Mouse (Mus musculus) liver, adult 2 months (tissue): ENCODE data around the gene Cse1l. TPM values are rescaled to one million over a fixed set of nuclear protein-coding genes. Genes with fewer than 3 reads are reported as not detected.

Experiments
- DNase-seq: peaks from one replicate; pipeline ENCODE4 v3.0.0-alpha.2; 2011; ENCODE audit warnings: low read depth, low spot score; ENCODE audit errors: extremely low read depth
- H3K27ac ChIP-seq: fragments of 200-500 bp; replicated peaks from 2 replicates; pipeline ENCODE4 v1.5.1; 2012; ENCODE audit warnings: low read depth, mild to moderate bottlenecking, control low read depth, inconsistent platforms, low read length; ENCODE audit not compliant: insufficient read depth
- H3K27me3 ChIP-seq: fragments of 200-500 bp; 2 replicates; pipeline ENCODE4 v1.6.1; 2012; ENCODE audit warnings: mild to moderate bottlenecking, moderate library complexity, low read length, inconsistent platforms; ENCODE audit not compliant: control insufficient read depth, insufficient read depth
- H3K36me3 ChIP-seq: fragments of 200-500 bp; 2 replicates; pipeline ENCODE4 v1.6.1; 2012; ENCODE audit warnings: low read length, inconsistent platforms; ENCODE audit not compliant: control insufficient read depth, insufficient read depth
- H3K4me1 ChIP-seq: fragments of 200-500 bp; 2 replicates; pipeline ENCODE4 v1.6.1; 2011; ENCODE audit warnings: low read length; ENCODE audit not compliant: control insufficient read depth, insufficient read depth
- H3K4me3 ChIP-seq: fragments of 200-500 bp; 2 replicates; pipeline ENCODE4 v1.5.1; 2011; ENCODE audit warnings: low read depth, mild to moderate bottlenecking, control low read depth, low read length, moderate library complexity; ENCODE audit not compliant: insufficient read depth
- H3K79me2 ChIP-seq: fragments of 200-500 bp; 2 replicates; pipeline ENCODE4 v1.6.1; 2012; ENCODE audit warnings: inconsistent platforms, mild to moderate bottlenecking, low read length, moderate library complexity; ENCODE audit not compliant: control insufficient read depth, insufficient read depth
- H3K9ac ChIP-seq: fragments of 200-500 bp; 2 replicates; pipeline ENCODE4 v1.6.1; 2012; ENCODE audit warnings: low read depth, mild to moderate bottlenecking, control low read depth, inconsistent platforms, low read length
- CTCF ChIP-seq: fragments of 200-500 bp; IDR thresholded peaks from 2 replicates; pipeline ENCODE4 v1.5.1; 2011; ENCODE audit warnings: low read depth, low read length, control low read depth
- POLR2A ChIP-seq: fragments of 200-500 bp; IDR thresholded peaks from 2 replicates; pipeline ENCODE4 v1.6.1; 2011; ENCODE audit warnings: low read length, control low read depth; ENCODE audit not compliant: insufficient read depth; ENCODE audit errors: extremely low read depth
- WGBS: fragments of 180-500 bp; shearing (Covaris S2); methylation state at CpG from one replicate; pipeline ENCODE4 v1.1.7; 2018; 5-methylcytosine and 5-hydroxymethylcytosine counted together
- polyA plus RNA-seq: library from polyadenylated mRNA; depleted of rRNA; stranded (reverse); fragments of >200 nt; gene quantifications from 2 replicates; pipeline ENCODE4 v1.2.3, GENCODE M21; 2012; rRNA removed
- total RNA-seq: library from RNA; depleted of rRNA; stranded (reverse); fragments of >200 nt; gene quantifications from 2 replicates; pipeline ENCODE4 v1.2.3, GENCODE M21; 2014; rRNA removed

Cse1l gene
- total and polyA plus RNA-seq, 2 experiments = 10.7 to 29.7 TPM

DNA sequence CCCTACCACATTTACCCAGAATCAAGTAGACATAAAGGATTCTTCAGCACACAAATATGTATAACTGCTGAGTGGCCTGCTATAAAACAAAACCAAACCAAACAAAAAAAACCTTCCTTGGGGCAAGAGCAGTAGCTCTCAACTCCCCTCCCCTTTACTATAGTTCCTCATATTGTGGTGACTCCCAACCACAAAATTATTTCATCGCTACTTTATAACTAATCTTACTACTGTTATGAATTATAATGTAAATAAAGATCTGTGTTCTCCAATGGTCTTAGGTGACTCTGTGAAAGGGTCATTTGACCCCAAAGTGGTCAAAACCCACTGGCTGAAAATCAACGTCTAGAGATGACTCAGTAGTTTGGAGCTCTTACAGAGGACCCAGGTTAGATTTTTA is 74.3 kb downstream of the Cse1l start:
- TF ChIP-seq POLR2A (no peak), CTCF (no peak)
- 62% methylated on average over 2 of the region's 2 CpGs for WGBS

DNA sequence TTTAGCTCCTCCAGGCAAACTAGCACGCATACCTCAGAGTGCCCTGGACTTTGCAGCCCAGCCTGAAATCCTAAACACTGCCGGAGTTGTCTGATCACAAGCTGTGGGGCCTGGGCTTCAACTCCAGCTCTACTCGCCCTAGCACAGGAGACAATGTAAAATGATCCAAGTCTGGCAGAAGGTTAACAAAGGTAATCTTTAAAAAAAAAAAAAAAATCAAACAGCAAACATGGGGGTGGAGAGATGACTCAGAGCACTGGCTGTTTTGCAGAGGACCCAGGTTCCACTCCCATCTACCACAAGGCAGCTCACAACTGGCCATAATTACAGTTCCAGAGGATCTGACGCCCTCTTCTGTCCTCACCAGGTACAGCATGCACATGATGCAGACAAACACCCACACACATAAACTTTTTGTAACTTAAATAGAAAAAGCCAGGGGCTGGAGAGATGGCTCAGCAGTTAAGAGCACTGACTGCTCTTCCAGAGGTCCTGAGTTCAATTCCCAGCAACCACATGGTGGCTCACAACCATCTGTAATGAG is 77.6 kb downstream of the Cse1l start:
- Histone ChIP-seq H3K27ac (peak overlapping the region; percentile 14), H3K36me3 (no peaks in the 10 kb centered on the region), H3K9ac (no peak overlapping the region), H3K27me3 (no peaks in the 10 kb centered on the region), H3K79me2 (peaks cover 32% of the 10 kb centered on the region), H3K4me1 (peaks cover 11% of the 10 kb centered on the region), H3K4me3 (no peak overlapping the region)
- TF ChIP-seq POLR2A (no peak), CTCF (peak; percentile 48; the same call in 1 of the 2 replicates)
- peak; percentile 95 for DNase-seq
- WGBS = 35% methylated on average over 4 of the region's 4 CpGs

More for the DNA sequence above, 74.3 kb downstream of the Cse1l start:
- Histone ChIP-seq H3K4me1 (peaks cover 32% of the 10 kb centered on the region), H3K27ac (no peak overlapping the region), H3K9ac (no peak overlapping the region), H3K4me3 (no peak overlapping the region), H3K36me3 (no peaks in the 10 kb centered on the region), H3K27me3 (no peaks in the 10 kb centered on the region), H3K79me2 (peaks cover 28% of the 10 kb centered on the region)
- no peak for DNase-seq

DNA sequence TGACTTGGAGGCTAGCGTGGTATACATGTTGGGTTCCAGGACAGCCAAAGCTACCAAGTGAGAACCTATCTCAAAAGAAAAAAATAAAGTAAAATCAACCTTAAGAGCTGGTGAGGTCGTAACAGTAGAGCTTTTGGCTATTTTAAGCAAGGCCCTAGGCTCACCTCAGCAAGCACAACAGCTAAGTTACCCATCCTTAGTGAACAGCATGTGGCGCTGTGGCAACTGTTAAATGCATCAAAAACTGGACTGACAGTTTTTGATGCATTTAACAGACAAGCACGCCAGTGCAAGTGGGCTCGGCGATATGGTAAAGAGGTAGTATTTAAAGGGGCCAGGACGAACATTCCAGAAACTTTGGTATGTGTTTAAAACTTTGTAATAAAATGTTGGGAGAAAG is 85.0 kb downstream of the Cse1l start:
- H3K4me1 ChIP-seq = peaks cover 30% of the 10 kb centered on the region
- H3K4me3 ChIP-seq = no peak overlapping the region
- H3K36me3 ChIP-seq = no peaks in the 10 kb centered on the region
- 0 out of 2 replicates have a peak overlapping the region, but pooled peaks have one; percentile 1 for H3K27ac ChIP-seq
- no peak for DNase-seq
- peaks cover 56% of the 10 kb centered on the region for H3K79me2 ChIP-seq
- TF ChIP-seq POLR2A (no peak), CTCF (no peak)
- WGBS = 71% methylated on average over 7 of the region's 7 CpGs
- no peak overlapping the region for H3K9ac ChIP-seq
- H3K27me3 ChIP-seq = no peaks in the 10 kb centered on the region

DNA sequence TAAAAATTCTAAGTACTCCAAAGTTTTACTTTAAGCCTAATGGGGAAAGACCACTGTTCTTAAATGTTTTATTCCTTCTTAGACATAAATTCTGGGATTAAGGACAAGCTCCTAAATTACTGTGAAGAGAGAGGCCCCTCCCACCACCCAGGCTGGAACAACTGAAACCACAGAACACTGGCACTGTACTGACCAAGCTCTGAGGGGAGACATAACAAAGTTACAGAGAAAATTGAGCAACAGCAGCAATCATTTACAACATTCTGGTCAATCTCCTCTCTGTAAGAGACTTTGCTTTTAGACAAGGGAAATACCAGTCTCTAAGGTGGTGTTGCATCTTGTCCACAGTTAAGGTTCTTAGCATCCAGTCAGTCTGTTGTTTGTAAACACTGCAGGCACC is 86.1 kb downstream of the Cse1l start:
- Histone ChIP-seq H3K4me3 (no peak overlapping the region), H3K79me2 (peaks cover 52% of the 10 kb centered on the region), H3K27me3 (no peaks in the 10 kb centered on the region), H3K27ac (peak overlapping the region; percentile 92), H3K9ac (0 out of 2 replicates have a peak overlapping the region, but pooled peaks have one; percentile 44), H3K36me3 (no peaks in the 10 kb centered on the region), H3K4me1 (peaks cover 32% of the 10 kb centered on the region)
- peak; percentile 91 for DNase-seq
- no peak for TF ChIP-seq POLR2A
- TF ChIP-seq CTCF = no peak

DNA sequence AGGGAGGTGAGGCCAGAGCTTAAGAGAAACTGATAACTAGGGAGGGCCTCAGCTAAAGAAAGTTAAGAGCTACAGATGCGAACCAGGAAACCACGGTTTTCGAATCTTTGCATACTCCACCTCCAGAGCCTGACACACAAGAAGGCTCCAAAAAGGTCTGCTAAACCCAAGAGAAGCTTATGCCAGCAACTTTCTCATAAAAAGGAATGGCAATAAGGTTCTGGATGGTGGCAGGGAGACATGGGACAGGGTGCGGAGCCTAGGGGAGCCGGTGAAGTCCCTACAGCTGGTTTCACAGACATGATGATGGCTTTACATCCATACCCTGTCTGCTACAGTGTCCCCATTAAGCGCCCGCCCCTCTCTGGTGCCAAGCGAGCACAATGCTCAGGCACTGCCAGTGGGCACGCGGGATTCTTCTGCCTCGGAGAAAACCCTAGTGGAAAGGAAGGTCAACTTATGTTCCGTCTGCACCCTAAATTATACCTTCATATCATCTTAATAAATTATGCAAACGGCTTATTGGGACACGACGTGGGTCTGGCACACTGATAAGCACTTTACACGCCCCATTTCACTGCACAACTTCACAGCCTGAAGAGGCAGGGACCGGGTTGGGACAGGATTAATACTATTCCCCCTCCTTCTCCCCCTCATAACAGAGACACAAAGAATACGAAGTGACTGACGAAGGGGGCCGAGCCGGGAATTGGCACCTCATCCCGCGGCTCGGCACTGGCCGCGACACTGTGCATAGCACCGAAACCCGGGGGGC is 89.4 kb downstream of the Cse1l start:
- Histone ChIP-seq H3K79me2 (peaks cover 29% of the 10 kb centered on the region), H3K27ac (peak overlapping the region; percentile 78), H3K36me3 (no peaks in the 10 kb centered on the region), H3K4me3 (peak overlapping the region; percentile 80), H3K27me3 (no peaks in the 10 kb centered on the region), H3K4me1 (peaks cover 25% of the 10 kb centered on the region), H3K9ac (peak overlapping the region; percentile 91)
- TF ChIP-seq CTCF (no peak), POLR2A (no peak)
- DNase-seq = peak; percentile 50
- under 1% methylated on average over 28 of the region's 28 CpGs for WGBS

Other genes with a start within 250 kb of the Cse1l start
- 2.0 and 3.0 TPM in 2 replicates for gene Prex1, start 192.2 kb upstream of the Cse1l start, total RNA-seq
- 4.6 and 5.6 TPM in 2 replicates for gene Prex1, start 192.2 kb upstream of the Cse1l start, polyA plus RNA-seq
- 1.5 and 1.8 TPM in 2 replicates for gene Trp53rkb, start 113.5 kb upstream of the Cse1l start, total RNA-seq
- 3.0 and 3.1 TPM in 2 replicates for gene Trp53rkb, start 113.5 kb upstream of the Cse1l start, polyA plus RNA-seq
- gene Arfgef2, start 100.5 kb upstream of the Cse1l start, total RNA-seq = 18.3 and 26.0 TPM in 2 replicates
- 13.5 and 15.8 TPM in 2 replicates for gene Arfgef2, start 100.5 kb upstream of the Cse1l start, polyA plus RNA-seq
- gene Stau1, start 90.3 kb downstream of the Cse1l start, total RNA-seq = 25.1 and 38.6 TPM in 2 replicates
- 23.8 and 25.9 TPM in 2 replicates for gene Stau1, start 90.3 kb downstream of the Cse1l start, polyA plus RNA-seq
- 11.1 and 11.2 TPM in 2 replicates for gene Ddx27, start 109.2 kb downstream of the Cse1l start, total RNA-seq
- 8.7 and 13.4 TPM in 2 replicates for gene Ddx27, start 109.2 kb downstream of the Cse1l start, polyA plus RNA-seq
- gene Znfx1, start 157.0 kb downstream of the Cse1l start, total RNA-seq = 21.6 and 23.8 TPM in 2 replicates
- 20.5 and 23.3 TPM in 2 replicates for gene Znfx1, start 157.0 kb downstream of the Cse1l start, polyA plus RNA-seq